Mouse (Mus musculus): ENCODE data around the gene Cyp4f14.

DNA sequence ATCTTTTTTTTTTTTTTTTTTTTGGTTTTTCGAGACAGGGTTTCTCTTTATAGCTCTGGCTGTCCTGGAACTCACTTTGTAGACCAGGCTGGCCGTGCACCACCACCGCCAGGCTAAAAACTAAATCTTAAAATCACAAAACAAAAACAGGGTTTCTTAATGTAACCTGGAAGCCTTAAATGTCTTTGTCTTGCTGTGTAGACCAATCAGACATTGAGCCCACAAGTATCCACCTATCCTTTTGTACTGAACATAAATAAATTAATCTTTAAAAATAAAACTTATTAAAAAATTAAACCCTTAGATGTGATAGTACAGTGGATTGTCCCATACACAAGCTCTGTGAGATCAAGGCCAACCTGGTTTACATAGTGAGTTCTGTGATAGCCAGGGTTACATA is 23.2 kb downstream of the Cyp4f14 start:
- TF ChIP-seq CTCF (IDR thresholded peaks at IDR 0.05; ENCODE audit: extremely low read depth, insufficient read depth, low read length) (no peak), POLR2A (IDR thresholded peaks at IDR 0.05; ENCODE audit: extremely low read depth, insufficient read depth, low read length) (no peak)
